Mouse (Mus musculus) forebrain, postnatal 0 days (tissue): ENCODE measurements around the gene Tmprss2. TPM values are rescaled to one million over a fixed set of nuclear protein-coding genes. Genes with fewer than 3 reads are reported as not detected.
A peak's percentile ranks its signal among the peaks of the same experiment; 100 is the strongest.
"Not testable (repeated sequence)": the region's sequence is repeated elsewhere in the genome, so short reads cannot be mapped to it uniquely, and the experiment has no call there.

Source experiments
- ATAC-seq: fragments of 200-750 bp; cut with Nextera tagmentation; 2 replicates; pipeline ENCODE4 v1.8.0; 2017; ENCODE audit warnings: mild to moderate bottlenecking, moderate library complexity
- DNase-seq: peaks from one replicate; pipeline ENCODE4 v3.0.0-alpha.2; 2015
- H3K27ac ChIP-seq: fragments of 300-500 bp; sonication (generic); 2 replicates; pipeline ENCODE4 v1.5.1; 2014; ENCODE audit warnings: low read depth, mild to moderate bottlenecking, antibody characterized with exemption, low read length, moderate library complexity, mixed read lengths
- H3K27me3 ChIP-seq: fragments of 300-500 bp; sonication (generic); 2 replicates; pipeline ENCODE4 v1.6.1; 2014; ENCODE audit warnings: mild to moderate bottlenecking, low read length, mixed read lengths; ENCODE audit not compliant: insufficient read depth
- H3K36me3 ChIP-seq: fragments of 300-500 bp; sonication (generic); 2 replicates; pipeline ENCODE4 v1.6.1; 2014; ENCODE audit warnings: mild to moderate bottlenecking, moderate library complexity; ENCODE audit not compliant: insufficient read depth
- H3K4me1 ChIP-seq: fragments of 300-500 bp; sonication (generic); 2 replicates; pipeline ENCODE4 v1.6.1; 2014; ENCODE audit warnings: antibody characterized with exemption; ENCODE audit not compliant: insufficient read depth
- H3K4me2 ChIP-seq: fragments of 300-500 bp; sonication (generic); 2 replicates; pipeline ENCODE4 v1.6.1; 2014; ENCODE audit warnings: low read depth, mild to moderate bottlenecking, moderate library complexity
- H3K4me3 ChIP-seq: fragments of 300-500 bp; sonication (generic); 2 replicates; pipeline ENCODE4 v1.5.1; 2014; ENCODE audit warnings: low read depth, low read length, mixed read lengths
- H3K9ac ChIP-seq: fragments of 300-500 bp; sonication (generic); 2 replicates; pipeline ENCODE4 v1.6.1; 2014; ENCODE audit warnings: mild to moderate bottlenecking
- H3K9me3 ChIP-seq: fragments of 300-500 bp; sonication (generic); 2 replicates; pipeline ENCODE4 v1.6.1; 2016; ENCODE audit warnings: low read length
- CTCF ChIP-seq: sonication (generic); IDR thresholded peaks from 2 replicates; pipeline ENCODE4 v1.5.1; 2016; ENCODE audit warnings: antibody characterized with exemption, control low read depth, low read depth
- WGBS: fragments of 180-500 bp; shearing (Covaris S2); extraction: QIAGEN DNeasy Blood & Tissue Kit; methylation state at CpG from one replicate; pipeline ENCODE4 v1.1.7; 2014; 5-methylcytosine and 5-hydroxymethylcytosine counted together
- polyA plus RNA-seq: library from polyadenylated mRNA; unstranded; fragments of >200 nt; fragmentation: Nextera tagmentation; extraction: Ambion mirVana; gene quantifications from 2 replicates; pipeline ENCODE4 v1.2.1, GENCODE M21; 2015
- total RNA-seq: library from RNA; depleted of rRNA; stranded (reverse); fragments of >200 nt; gene quantifications from 2 replicates; pipeline ENCODE4 v1.2.3, GENCODE M21; 2014

Gene Tmprss2
- total and polyA plus RNA-seq, 2 experiments from 2014 or later = 0.10 to 0.16 TPM

DNA sequence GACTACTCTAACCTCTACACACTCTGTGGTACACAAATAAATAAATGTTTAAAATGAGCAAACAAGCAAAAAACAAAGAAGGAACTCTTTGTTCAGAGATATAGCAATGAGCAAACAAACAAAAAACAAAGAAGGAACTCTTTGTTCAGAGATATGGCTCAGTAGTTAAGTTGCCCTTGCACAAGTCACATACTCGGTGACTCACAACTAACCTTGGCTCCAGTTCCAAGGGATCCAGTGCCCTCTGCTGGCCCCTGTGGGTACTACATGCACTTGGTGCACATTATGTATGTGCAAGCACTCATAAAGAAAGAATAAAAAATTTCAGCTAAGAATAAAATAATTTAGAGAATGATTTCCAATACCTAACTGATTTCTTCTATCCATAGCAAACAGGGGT, 17.9 kb downstream of the Tmprss2 start:
- ATAC-seq = no peak
- peak; percentile 77 for DNase-seq

DNA sequence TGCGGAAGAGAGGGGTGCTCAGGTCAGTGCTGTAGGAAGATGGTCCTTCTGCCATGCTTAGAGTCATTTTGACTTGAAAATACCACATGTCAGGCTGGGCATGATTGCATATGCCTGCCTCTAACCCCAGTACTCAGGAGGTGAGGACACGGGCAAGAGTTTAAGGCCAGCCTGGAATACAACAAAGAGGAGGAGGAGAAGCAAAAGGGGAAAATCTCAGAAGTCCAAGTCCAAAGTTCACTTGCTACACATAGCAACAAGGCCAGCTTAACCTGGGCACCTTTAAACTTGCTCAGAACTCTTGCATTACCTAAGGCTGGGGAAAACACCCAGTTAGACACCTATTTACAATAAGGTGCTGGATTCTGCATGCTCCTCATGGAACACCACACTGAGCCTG, 19.5 kb downstream of the Tmprss2 start:
- Histone ChIP-seq H3K9ac (no peak overlapping the region), H3K36me3 (no peaks in the 10 kb centered on the region), H3K4me2 (no peak overlapping the region), H3K4me3 (no peak overlapping the region), H3K4me1 (no peaks in the 10 kb centered on the region), H3K9me3 (no peaks in the 10 kb centered on the region), H3K27me3 (no peaks in the 10 kb centered on the region), H3K27ac (no peak overlapping the region)
- 87% methylated on average over 2 of the region's 2 CpGs for WGBS
- no peak for ATAC-seq
- no peak for TF ChIP-seq CTCF
- DNase-seq = no peak

More for the DNA sequence above, 17.9 kb downstream of the Tmprss2 start:
- Histone ChIP-seq H3K27me3 (no peaks in the 10 kb centered on the region), H3K9me3 (no peaks in the 10 kb centered on the region), H3K4me1 (no peaks in the 10 kb centered on the region), H3K9ac (no peak overlapping the region), H3K27ac (no peak overlapping the region), H3K4me3 (no peak overlapping the region), H3K4me2 (no peak overlapping the region), H3K36me3 (no peaks in the 10 kb centered on the region)
- WGBS = 5% methylated on average over 1 of the region's 1 CpGs
- peak; percentile 81 for TF ChIP-seq CTCF

DNA sequence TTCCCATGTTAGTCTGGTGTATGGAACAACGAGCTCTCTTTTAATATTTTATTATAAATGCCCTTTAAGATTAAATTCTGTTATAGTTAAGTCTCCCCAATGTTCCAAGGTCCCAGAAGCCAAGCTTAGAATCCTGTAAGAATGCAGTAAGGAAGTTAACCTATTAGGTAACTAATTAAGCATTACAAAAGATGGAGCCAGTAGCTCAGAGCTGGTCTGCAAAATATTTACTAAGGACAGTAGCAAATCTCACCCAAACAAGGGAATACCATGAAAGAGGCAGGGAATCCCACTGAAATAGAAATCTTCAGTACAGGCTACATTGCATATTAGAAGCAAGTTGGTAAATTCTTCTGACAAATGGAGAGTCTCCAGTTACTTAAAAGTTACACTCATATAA, 28.1 kb downstream of the Tmprss2 start:
- not testable (repeated sequence) for H3K9ac ChIP-seq, DNase-seq, H3K4me3 ChIP-seq, H3K4me2 ChIP-seq, ATAC-seq, H3K27ac ChIP-seq, H3K4me1 ChIP-seq, H3K27me3 ChIP-seq, H3K9me3 ChIP-seq, H3K36me3 ChIP-seq
- WGBS = 80% methylated on average over 1 of the region's 1 CpGs

DNA sequence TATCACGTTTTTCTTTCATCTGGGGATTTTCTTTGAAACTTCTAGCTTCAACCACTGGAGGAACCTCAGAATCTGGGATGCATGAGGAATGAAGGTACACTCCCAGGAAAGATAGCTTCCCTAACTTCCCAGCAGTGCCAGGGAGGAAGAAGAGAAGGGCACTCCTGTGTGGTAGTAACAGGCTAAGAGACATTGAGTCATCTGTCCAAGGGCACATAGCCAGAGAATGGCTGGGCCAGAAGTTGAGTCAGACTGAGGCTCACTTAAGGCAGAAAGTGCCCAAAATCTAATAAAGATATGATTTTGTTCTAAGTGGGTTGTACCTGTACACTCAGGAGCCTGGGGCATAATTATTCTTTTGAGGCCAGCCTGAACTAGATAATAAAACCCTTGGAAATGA, 41.6 kb downstream of the Tmprss2 start:
- no peaks in the 10 kb centered on the region for H3K36me3 ChIP-seq
- no peak for ATAC-seq

DNA sequence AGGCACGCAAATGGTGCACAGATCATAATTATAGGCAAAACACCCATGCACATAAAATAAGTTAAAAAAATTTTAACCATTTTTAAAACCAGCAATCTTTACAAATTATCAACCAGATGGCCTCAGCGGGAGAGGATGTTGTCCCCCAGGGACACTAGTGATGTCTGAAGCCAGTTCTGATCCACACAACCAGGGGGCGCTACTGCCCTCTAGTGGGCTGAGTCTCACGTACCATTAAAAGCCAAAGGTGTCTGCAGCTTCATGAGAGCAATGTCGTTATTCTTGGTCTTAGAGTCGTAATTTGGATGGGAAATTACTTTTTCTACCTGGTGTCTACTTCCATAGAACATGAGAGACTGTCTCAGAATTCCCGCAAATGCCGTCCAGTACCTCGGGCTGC, 42.3 kb downstream of the Tmprss2 start:
- no peak overlapping the region for H3K27ac ChIP-seq
- H3K27me3 ChIP-seq = no peaks in the 10 kb centered on the region
- H3K9ac ChIP-seq = no peak overlapping the region
- ATAC-seq (no peak), DNase-seq (peak; percentile 6)
- WGBS = 71% methylated on average over 9 of the region's 9 CpGs
- H3K36me3 ChIP-seq = no peaks in the 10 kb centered on the region
- no peaks in the 10 kb centered on the region for H3K9me3 ChIP-seq
- peak; percentile 50 for TF ChIP-seq CTCF
- no peak overlapping the region for H3K4me3 ChIP-seq
- H3K4me1 ChIP-seq = no peaks in the 10 kb centered on the region
- no peak overlapping the region for H3K4me2 ChIP-seq

More for the DNA sequence above, 41.6 kb downstream of the Tmprss2 start:
- Histone ChIP-seq H3K27ac (no peak overlapping the region), H3K4me3 (no peak overlapping the region), H3K27me3 (no peaks in the 10 kb centered on the region), H3K4me2 (no peak overlapping the region), H3K4me1 (no peaks in the 10 kb centered on the region), H3K9me3 (no peaks in the 10 kb centered on the region), H3K9ac (no peak overlapping the region)
- no peak for TF ChIP-seq CTCF
- 48% methylated on average over 1 of the region's 1 CpGs for WGBS
- DNase-seq = no peak

DNA sequence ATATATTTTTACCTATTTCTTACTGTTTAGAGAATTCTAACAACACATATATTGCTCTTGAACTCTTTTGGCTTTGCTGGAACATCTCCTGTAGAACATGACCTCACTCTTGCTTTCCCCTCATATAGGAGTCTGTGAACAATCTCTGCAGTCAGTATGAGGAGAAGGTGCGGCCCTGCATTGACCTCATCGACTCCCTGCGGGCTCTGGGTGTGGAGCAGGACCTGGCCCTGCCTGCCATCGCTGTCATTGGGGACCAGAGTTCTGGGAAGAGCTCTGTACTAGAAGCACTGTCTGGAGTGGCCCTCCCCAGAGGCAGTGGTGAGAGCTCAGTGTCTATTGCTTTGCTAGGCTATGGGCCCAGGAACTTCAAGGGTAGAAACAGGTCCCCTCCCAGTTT, 66.7 kb downstream of the Tmprss2 start:
- H3K4me3 ChIP-seq = no peak overlapping the region
- H3K4me2 ChIP-seq = no peak overlapping the region
- DNase-seq (no peak), ATAC-seq (no peak)
- no peaks in the 10 kb centered on the region for H3K9me3 ChIP-seq
- no peak for TF ChIP-seq CTCF
- H3K36me3 ChIP-seq = no peaks in the 10 kb centered on the region
- 80% methylated on average over 4 of the region's 4 CpGs for WGBS
- H3K27me3 ChIP-seq = no peaks in the 10 kb centered on the region
- H3K27ac ChIP-seq = no peak overlapping the region
- H3K9ac ChIP-seq = no peak overlapping the region
- no peaks in the 10 kb centered on the region for H3K4me1 ChIP-seq

DNA sequence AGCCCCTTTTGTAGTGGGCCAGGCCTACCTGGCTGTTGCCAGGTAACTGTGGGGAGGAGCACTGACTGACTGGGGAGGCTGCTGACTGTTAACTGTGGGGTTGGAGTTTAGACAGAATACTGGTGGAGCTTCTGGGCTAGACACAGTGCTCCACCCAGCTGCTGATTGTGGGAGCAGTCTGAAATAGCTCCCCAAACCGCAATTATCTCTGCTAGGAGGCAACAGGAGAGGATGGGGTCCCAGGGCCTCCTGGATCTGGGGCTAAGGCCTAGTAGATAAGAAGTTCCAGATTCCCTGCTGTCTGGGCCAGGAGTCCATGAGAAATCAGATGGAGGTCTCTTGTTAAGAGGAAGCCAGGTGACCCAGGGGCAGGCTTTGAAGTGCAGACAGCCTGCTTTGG, 74.1 kb downstream of the Tmprss2 start:
- WGBS = 69% methylated on average over 1 of the region's 1 CpGs
- no peak overlapping the region for H3K9ac ChIP-seq
- DNase-seq (no peak), ATAC-seq (no peak)
- TF ChIP-seq CTCF = no peak
- H3K4me1 ChIP-seq = no peaks in the 10 kb centered on the region; the same call in 1 of the 2 replicates
- H3K27ac ChIP-seq = no peak overlapping the region
- peak overlapping the region; percentile 19; the same call in 1 of the 2 replicates for H3K4me2 ChIP-seq
- H3K4me3 ChIP-seq = no peak overlapping the region
- H3K36me3 ChIP-seq = no peaks in the 10 kb centered on the region
- H3K27me3 ChIP-seq = no peaks in the 10 kb centered on the region
- no peaks in the 10 kb centered on the region for H3K9me3 ChIP-seq
